Comparison of ENCODE assay signal across 8 mouse cellular contexts in genomic region chr7:45813787-45814779, GRCm38 (mm10). TPM values are rescaled to one million over a fixed set of nuclear protein-coding genes. Genes with fewer than 3 reads are reported as not detected.
DNase-seq lines count a peak whose midpoint lies in the region; ATAC-seq lines count a peak whose summit lies in the region.

Gene Cyth2 (minus strand): TSS chr7:45814581.

- DNase-seq in adipocyte (ENCODE audit: low spot score): peak; percentile 99
- peak; percentile 99 for DNase-seq in embryo, embryonic 10 days (ENCODE audit: low spot score)
- peak; percentile 99 for DNase-seq in gastrocnemius, postnatal 10 days
- DNase-seq in induced T-regulatory cell, adult 2 months (ENCODE audit: low read depth): peak; percentile 100
- DNase-seq in left cerebral cortex, adult 9 months (ENCODE audit: low spot score in 2 of 2): peak; percentile 100
- DNase-seq in right cerebral cortex, postnatal 14 days: peak; percentile 99
- peak; percentile 97 to 98 for DNase-seq in urinary bladder, postnatal 36 days (ENCODE audit: low spot score in 2 of 2)

- ATAC-seq in megakaryocyte progenitor cell, adult 5-6 weeks (replicated peaks; ENCODE audit: poor library complexity): peak; percentile 96

RNA-seq across cellular contexts. Expression of gene Cyth2, which starts in this region (rescaled TPM):
- total RNA-seq in gastrocnemius, postnatal 10 days (2021): 10 to 100 TPM; 45.3 to 45.4 TPM
- total RNA-seq in megakaryocyte progenitor cell, adult 5-6 weeks (2015): 17.9 and 26.3 TPM in 2 replicates
- 32.4 and 34.5 TPM in 2 replicates for total RNA-seq in megakaryocyte progenitor cell, adult 5-6 weeks (2017)

Comparison
In these comparisons a context has a peak if more than half of its experiments do, and no peak if none do; other contexts are left out.
1. Peak in every context shown above with its lines: DNase-seq and ATAC-seq.